Mouse (Mus musculus): ENCODE results near the gene Tex2. TPM values are rescaled to one million over a fixed set of nuclear protein-coding genes. Genes with fewer than 3 reads are reported as not detected.
"Not testable (repeated sequence)": the region's sequence is repeated elsewhere in the genome, so short reads cannot be mapped to it uniquely, and the experiment has no call there.

Tex2 gene
- polyA plus RNA-seq, 1 experiment: 9.2 TPM

- TF ChIP-seq POLR2A (IDR thresholded peaks at IDR 0.05; ENCODE audit: borderline replicate concordance, control insufficient read depth, low read depth, low read length) (no peak), CTCF (IDR thresholded peaks at IDR 0.05; ENCODE audit: control insufficient read depth, insufficient read depth, low read length) (no peak)
- no peaks in the 10 kb centered on the region for H3K4me1 ChIP-seq (ENCODE audit: control insufficient read depth, insufficient read depth, low read length)
- no peak overlapping the region for H3K4me3 ChIP-seq (replicated peaks; ENCODE audit: control insufficient read depth, low read depth, low read length)
- H3K27ac ChIP-seq (ENCODE audit: control insufficient read depth, insufficient read depth, low read depth, low read length, poor library complexity): no peak overlapping the region
Observed at GRCm38 (mm10) chr11:106502159-106502505, 111.1 kb downstream of the Tex2 start.

DNA sequence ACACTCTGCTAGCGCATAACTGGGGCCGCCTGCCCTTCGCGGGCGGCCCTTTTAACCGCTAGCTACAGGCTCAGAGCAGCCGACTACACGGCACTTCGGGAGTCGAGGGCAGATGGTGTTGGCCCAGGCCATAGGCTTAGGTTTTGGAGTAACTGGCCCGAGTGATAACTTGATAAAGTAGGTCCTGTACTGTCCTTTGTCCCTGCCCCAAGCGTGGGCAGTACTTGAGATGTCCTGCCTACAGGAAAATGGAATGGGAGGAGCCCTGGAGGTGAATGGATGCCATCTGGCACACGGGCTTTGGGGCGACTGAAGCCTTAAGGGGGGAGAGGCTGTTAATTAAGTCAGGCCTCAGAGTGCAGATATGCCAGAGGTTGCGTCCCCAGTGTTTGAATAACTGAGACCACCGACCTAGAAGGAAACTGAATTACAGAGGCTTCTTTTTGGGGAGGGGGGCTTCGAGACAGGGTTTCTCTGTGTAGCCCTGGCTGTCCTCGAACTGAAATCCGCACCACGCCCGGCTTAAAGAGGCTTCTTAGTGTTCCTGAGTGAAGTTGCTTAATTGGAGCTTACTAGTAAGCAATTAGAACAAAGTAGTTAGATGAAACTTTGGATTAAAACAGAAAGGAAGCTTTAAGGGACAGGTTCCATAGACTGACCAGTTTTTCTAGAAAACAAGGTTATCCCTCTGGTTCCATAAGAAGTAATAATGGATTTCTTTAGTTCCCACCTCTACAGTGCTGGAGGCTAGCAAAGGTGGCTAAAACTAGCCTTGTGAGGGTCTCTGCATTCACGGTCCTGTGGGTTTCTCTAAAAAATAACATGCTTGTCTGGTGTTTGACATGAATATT, 111.7 kb downstream of the Tex2 start:
- Histone ChIP-seq H3K27ac (ENCODE audit: control insufficient read depth, insufficient read depth, low read depth, low read length, poor library complexity) (peak overlapping the region; percentile 63), H3K4me3 (replicated peaks; ENCODE audit: control insufficient read depth, low read depth, low read length) (peak overlapping the region; percentile 81), H3K4me1 (ENCODE audit: control insufficient read depth, insufficient read depth, low read length) (no peaks in the 10 kb centered on the region)
- WGBS: 4% methylated on average over 22 of the region's 22 CpGs
- TF ChIP-seq POLR2A (IDR thresholded peaks at IDR 0.05; ENCODE audit: borderline replicate concordance, control insufficient read depth, low read depth, low read length): no peak
- no peak for TF ChIP-seq CTCF (IDR thresholded peaks at IDR 0.05; ENCODE audit: control insufficient read depth, insufficient read depth, low read length)

GRCm38 (mm10) chr11:106500393-106501307, 112.6 kb downstream of the Tex2 start:
- H3K4me3 ChIP-seq (replicated peaks; ENCODE audit: control insufficient read depth, low read depth, low read length): peak overlapping the region; percentile 81
- peak overlapping the region; percentile 63 for H3K27ac ChIP-seq (ENCODE audit: control insufficient read depth, insufficient read depth, low read depth, low read length, poor library complexity)
- 1% methylated on average over 51 of the region's 55 CpGs for WGBS
- H3K4me1 ChIP-seq (ENCODE audit: control insufficient read depth, insufficient read depth, low read length): no peaks in the 10 kb centered on the region; the same call in 1 of the 2 replicates
- no peak for TF ChIP-seq CTCF (IDR thresholded peaks at IDR 0.05; ENCODE audit: control insufficient read depth, insufficient read depth, low read length)
- TF ChIP-seq POLR2A (IDR thresholded peaks at IDR 0.05; ENCODE audit: borderline replicate concordance, control insufficient read depth, low read depth, low read length): peak; percentile 87

DNA sequence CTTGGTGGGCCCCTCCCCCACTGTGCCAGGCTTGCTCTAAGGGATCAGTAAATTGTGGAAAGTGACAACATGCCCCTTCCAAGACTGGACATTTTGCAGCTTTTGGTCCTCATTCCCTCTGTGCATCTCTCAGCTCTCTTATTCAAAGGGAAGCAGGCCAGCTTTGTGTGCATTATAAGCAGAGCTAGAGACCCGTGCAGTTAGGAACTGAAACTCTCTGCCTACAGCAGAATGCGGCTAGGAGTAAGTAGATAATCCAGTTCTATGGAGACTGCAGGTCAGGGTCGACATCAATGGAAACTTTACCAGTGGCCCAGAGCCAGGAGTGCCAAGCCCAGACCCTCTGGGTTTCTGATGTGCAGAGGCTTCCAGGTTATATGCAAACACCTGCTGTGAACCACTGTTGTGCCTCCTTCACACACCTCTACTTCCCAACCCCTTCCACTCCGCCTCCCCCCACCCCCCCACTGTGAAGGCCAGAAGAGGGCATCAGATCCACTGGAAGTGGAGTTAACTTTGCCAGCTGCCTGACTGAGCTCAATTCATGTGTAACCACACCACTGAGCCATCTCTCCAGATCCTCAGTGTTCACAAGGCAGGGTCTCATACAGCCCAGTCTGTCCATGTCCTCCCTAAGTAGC, 114.4 kb downstream of the Tex2 start:
- Histone ChIP-seq H3K27ac (ENCODE audit: control insufficient read depth, insufficient read depth, low read depth, low read length, poor library complexity) (no peak overlapping the region), H3K4me3 (replicated peaks; ENCODE audit: control insufficient read depth, low read depth, low read length) (no peak overlapping the region), H3K4me1 (ENCODE audit: control insufficient read depth, insufficient read depth, low read length) (no peaks in the 10 kb centered on the region; the same call in 1 of the 2 replicates)
- no peak for TF ChIP-seq POLR2A (IDR thresholded peaks at IDR 0.05; ENCODE audit: borderline replicate concordance, control insufficient read depth, low read depth, low read length)
- TF ChIP-seq CTCF (IDR thresholded peaks at IDR 0.05; ENCODE audit: control insufficient read depth, insufficient read depth, low read length): no peak
- 53% methylated on average over 4 of the region's 4 CpGs for WGBS

GRCm38 (mm10) chr11:106497926-106498325, 115.3 kb downstream of the Tex2 start:
- H3K4me1 ChIP-seq (ENCODE audit: control insufficient read depth, insufficient read depth, low read length): no peaks in the 10 kb centered on the region; the same call in 1 of the 2 replicates
- WGBS: 25% methylated on average over 2 of the region's 2 CpGs
- no peak for TF ChIP-seq CTCF (IDR thresholded peaks at IDR 0.05; ENCODE audit: control insufficient read depth, insufficient read depth, low read length)
- no peak for TF ChIP-seq POLR2A (IDR thresholded peaks at IDR 0.05; ENCODE audit: borderline replicate concordance, control insufficient read depth, low read depth, low read length)
- H3K4me3 ChIP-seq (replicated peaks; ENCODE audit: control insufficient read depth, low read depth, low read length): no peak overlapping the region
- H3K27ac ChIP-seq (ENCODE audit: control insufficient read depth, insufficient read depth, low read depth, low read length, poor library complexity): no peak overlapping the region

DNA sequence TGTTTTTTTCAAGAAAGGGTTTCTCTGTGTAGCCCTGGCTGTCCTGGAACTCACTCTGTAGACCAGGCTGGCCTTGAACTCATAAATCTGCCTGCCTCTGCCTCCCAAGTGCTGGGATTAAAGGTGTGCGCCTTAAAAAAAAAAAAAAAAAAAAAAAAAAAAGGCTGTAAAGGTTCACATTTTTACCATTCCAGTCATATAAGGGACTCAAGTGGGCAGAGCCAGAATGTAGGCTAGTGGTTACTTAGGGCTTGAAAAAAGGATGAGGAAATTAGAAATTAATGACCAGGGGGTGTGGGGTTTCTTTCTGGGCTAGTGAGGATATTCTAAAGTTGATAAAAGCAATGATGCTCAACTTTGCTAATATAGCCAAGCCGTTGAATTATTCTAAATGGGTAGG, 116.2 kb downstream of the Tex2 start:
- H3K4me3 ChIP-seq (replicated peaks; ENCODE audit: control insufficient read depth, low read depth, low read length); H3K27ac ChIP-seq (ENCODE audit: control insufficient read depth, insufficient read depth, low read depth, low read length, poor library complexity); H3K4me1 ChIP-seq (ENCODE audit: control insufficient read depth, insufficient read depth, low read length): not testable (repeated sequence)
- WGBS: 86% methylated on average over 2 of the region's 2 CpGs

DNA sequence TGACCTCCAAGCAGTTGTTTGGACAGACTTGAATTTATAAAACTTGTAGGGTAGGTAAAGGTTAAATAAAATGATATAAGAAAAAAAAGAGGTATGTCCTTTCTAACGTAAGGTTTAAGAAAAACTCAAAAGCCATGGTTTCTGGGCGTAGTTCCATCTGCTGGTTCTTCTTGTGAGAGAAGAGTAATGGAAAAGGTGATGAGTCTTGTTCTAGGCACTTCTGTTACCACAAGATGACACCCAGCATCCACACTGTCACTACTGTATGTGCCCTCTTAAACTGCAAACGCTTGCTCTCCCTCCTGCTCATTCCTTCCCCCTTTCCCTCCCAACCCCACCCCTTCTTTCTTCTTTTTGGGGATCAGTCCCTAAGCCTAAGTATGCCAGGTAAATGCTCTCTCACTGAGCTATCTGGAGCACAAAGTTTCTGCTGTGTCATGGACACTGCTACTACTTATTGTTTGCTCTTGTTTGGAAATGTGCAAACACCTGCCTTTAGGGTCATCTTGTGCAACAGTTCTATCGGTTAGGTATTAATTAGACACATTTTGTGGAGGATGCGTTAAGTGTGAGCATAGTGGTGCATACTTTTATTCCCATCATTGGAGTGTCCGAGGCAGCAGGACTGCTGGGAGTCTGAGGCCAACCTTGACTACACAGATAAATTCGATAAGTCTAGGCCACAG, 120.1 kb downstream of the Tex2 start:
- WGBS: 78% methylated on average over 7 of the region's 7 CpGs
- no peak overlapping the region for H3K27ac ChIP-seq (ENCODE audit: control insufficient read depth, insufficient read depth, low read depth, low read length, poor library complexity)
- no peak overlapping the region for H3K4me3 ChIP-seq (replicated peaks; ENCODE audit: control insufficient read depth, low read depth, low read length)
- no peaks in the 10 kb centered on the region; the same call in 1 of the 2 replicates for H3K4me1 ChIP-seq (ENCODE audit: control insufficient read depth, insufficient read depth, low read length)
- no peak for TF ChIP-seq CTCF (IDR thresholded peaks at IDR 0.05; ENCODE audit: control insufficient read depth, insufficient read depth, low read length)
- TF ChIP-seq POLR2A (IDR thresholded peaks at IDR 0.05; ENCODE audit: borderline replicate concordance, control insufficient read depth, low read depth, low read length): no peak

All from bone marrow, adult 2 months (tissue).